Mouse (Mus musculus) lung, postnatal 0 days (tissue): ENCODE data around the gene Cd6.

Experiments used
- CTCF ChIP-seq: IDR thresholded peaks from 2 replicates; pipeline ENCODE4 v1.5.1; 2016; ENCODE audit warnings: antibody characterized with exemption, mild to moderate bottlenecking
- EP300 ChIP-seq: IDR thresholded peaks from 2 replicates; pipeline ENCODE4 v1.6.1; 2016; ENCODE audit warnings: antibody characterized with exemption, mild to moderate bottlenecking, control low read depth

- TF ChIP-seq CTCF, result no peak
- no peak for TF ChIP-seq EP300
Measured at GRCm38 (mm10) chr19:10805661-10806285, 24.1 kb downstream of the Cd6 start.
